Mouse (Mus musculus) testis, postnatal 14 days (tissue): Measurements from ENCODE around the gene Snupn.
"Not testable (repeated sequence)": the region's sequence is repeated elsewhere in the genome, so short reads cannot be mapped to it uniquely, and the experiment has no call there.

ENCODE experiments used
- DNase-seq: peaks from one replicate; pipeline ENCODE4 v3.0.0; 2021; ENCODE audit warnings: low spot score

The Snupn gene

DNA sequence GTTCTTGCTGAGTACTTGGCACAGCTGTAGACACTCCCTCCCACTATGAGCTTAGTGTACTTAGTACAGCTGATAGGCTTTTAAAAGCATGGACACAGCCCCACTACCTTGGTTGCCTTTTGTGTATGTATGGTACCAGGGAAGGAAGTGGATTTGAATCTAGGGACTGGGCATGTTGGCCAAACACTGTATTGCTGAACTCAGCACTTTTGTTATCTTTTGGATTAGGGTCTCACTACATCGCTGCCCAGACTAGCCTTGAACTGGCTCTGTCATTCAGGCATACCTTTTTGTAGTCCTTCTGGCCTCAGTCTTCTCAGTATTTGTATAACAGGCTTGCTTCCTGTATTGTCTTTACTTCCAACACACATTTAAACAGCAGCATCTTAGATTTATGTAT lies 20.1 kb upstream of the Snupn start:
- DNase-seq: no peak

DNA sequence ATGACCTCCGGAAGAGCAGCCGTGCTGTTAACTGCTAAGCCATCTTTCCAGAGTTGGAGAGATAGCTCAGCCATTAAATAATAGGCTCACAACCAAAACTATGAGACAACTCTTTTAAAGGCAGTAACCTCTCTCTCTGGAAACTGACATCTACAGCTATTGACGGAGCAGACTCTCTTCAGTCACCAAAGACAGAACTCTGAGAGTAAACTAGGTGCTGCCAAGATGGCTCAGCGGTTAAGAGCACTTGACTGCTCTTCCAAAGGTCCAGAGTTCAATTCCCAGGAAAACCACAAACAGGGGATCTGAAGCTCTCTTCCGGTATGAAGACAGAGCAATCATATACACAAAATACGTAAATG lies 13.8 kb upstream of the Snupn start:
- DNase-seq: no peak

DNA sequence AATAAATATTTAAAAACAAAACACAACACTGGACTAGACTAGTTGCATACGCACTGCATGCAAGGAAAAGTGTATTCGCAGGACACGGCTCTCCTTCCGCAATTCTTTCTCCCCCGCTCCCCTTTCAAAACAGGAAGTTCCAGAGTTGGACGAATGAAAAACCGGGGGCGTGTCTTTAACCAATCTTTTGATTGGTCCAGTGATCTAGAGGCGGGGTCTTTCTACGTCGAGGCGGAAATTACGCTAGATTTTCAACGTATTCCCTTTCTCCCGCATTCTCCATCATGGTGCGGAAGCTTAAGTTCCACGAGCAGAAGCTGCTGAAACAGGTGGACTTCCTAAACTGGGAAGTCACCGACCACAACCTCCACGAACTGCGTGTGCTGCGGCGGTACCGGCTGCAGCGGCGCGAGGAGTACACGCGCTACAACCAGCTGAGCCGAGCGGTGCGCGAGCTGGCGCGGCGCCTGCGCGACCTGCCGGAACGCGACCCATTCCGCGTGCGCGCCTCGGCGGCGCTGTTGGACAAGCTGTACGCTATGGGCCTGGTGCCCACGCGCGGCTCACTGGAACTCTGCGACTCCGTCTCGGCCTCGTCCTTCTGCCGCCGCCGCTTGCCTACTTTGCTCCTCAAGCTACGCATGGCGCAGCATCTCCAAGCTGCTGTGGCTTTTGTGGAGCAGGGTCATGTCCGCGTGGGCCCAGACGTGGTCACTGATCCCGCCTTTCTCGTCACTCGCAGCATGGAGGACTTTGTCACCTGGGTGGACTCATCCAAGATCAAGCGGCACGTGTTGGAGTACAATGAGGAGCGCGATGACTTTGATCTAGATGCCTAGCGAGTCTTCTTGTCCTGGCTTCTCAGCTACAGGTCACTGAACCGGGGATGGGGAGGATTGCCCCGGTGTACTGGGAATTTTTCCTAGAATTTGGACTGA lies 13.2 kb upstream of the Snupn start, which contains the start of gene Imp3:
TSS of gene Imp3 (plus strand) at position 253 of the 938 bp plus-strand sequence.
- peak; percentile 94 for DNase-seq

DNA sequence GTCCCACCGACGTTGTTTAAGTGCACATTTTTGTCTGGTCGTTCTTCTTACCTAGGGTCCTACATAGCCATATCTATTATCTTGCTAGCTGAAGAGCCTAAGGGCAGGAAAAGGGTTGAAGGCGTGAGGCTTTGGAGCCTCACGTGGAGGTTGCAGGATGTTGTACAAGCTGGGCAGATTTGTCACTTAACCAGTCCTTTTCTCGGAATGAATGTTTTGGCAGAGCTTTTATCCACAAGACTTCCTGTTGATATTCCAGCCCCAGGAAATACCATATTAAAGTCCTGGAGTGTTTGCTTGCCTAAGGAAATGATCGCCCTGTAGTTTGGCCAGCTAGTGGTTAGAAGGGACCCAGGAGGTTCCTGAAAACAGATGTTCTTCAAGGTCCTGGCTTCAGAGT lies 12.3 kb upstream of the Snupn start:
- DNase-seq: no peak

DNA sequence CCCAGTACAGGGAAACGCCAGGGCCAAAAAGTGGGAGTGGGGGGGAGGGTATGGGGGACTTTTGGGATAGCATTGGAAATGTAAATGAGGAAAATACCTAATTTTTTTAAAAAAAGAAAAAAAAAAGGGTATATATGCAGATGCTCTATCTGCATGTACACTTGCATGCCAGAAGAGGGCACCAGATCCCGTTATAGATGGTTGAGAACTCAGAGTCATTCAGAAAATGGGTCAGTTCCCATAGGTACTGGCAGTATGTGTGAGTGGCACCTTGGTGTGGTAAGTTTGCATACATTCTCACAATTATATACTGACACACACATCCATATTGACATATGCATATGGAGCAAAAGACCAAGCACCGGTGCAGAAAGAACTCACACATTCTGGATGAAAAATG lies 3.2 kb upstream of the Snupn start:
- DNase-seq: not testable (repeated sequence)

DNA sequence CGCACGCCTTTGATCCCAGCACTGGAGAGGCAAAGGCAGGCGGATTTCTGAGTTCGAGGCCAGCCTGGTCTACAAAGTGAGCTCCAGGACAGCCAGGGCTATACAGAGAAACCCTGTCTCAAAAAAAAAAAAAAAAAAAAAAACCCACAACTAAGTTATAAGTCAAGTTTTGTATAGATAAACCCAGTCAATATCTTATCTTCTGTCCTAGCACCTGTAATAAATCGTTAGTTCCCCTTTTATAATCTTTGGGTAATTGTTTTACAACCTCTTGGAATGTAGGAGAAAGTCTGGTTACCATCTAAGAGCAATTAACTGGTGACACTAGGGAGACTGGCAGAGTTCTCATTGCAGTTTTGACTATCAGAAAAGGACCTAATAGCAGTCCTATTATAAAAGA lies 2.0 kb upstream of the Snupn start:
- DNase-seq: not testable (repeated sequence)

DNA sequence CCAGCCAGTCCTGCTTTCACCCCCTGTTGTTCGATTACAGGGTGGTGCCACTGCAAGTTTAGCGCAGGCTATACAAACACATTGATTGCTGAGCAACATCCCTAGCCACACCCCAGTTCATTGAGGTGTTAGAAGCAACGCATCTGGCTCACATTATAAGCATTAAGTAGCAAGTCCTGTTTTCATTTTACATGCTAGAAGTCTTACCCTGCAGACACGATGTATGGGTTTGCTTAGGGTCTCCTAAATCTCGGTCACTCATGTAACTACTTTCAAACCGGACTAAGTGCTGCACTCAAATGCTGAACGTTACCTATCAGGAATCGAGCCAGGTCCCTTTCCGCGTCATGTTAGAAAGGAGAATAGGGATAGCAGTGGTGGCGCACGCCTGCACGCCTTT lies 911 bp upstream of the Snupn start:
- DNase-seq: no peak

DNA sequence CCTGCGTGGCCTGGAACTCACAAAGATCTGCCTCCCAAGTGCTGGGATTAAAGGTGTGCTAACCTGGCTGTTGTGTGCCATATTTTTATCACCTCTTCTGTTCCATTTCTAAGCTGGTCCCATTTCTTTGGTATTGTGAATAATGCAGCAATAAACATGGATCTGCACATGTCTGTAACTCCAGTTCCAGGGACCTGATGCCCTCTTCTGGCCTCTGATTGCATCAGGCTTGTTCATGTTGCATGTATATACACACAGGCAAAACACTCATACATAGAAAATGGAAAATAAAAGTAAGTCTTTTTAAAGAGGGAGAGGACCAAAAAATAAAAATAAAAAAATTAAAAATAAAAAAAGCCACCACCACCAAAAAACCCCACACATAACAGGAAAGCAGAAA lies 2.9 kb downstream of the Snupn start:
- no peak for DNase-seq

DNA sequence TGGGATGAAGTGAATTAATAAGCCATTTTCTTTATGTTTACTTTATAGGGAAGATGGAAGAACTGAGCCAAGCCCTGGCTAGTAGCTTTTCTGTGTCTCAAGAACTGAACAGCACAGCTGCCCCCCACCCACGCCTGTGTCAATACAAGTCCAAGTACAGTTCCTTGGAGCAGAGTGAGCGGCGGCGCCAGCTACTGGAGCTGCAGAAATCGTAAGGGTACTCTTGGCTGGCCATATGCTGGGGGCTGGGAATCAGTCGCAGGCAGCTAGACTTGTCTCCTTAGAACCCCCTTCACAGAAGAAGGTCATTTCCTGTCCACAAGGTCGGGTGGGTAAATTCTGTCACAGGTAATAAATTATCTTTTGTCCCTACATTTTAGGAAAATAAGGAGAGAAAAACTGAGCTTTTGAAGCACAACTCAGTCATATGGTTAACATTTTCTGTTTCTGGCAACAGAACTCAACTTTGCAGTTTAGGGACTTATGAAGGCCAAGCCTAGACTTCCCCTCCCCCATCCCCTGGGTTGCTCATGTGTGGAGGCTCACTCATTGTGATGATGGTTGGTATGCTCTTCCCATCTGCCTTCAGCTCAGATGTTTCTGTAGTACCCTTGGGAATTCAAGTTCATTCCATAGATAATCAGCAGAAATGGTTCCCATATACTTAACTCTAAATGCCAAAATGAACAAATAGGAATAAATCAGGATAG lies 6.4 kb downstream of the Snupn start:
- no peak for DNase-seq

DNA sequence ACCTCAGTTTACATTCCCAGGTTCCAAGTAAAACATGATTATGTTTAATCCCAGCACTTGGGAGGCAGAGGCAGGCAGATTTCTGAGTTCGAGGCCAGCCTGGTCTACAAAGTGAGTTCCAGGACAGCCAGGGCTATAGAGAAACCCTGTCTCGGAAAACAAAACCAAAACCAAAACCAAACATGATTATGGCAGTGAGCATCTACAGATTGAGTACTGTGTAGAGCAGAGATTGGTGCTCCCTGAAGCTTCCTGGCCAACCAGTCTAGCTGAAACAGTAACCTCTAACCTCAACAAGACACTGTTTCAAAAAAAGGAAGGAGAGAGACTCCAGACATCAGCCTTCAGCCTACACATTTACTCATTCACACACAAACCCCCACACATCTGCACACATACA lies 8.0 kb downstream of the Snupn start:
- no peak for DNase-seq

DNA sequence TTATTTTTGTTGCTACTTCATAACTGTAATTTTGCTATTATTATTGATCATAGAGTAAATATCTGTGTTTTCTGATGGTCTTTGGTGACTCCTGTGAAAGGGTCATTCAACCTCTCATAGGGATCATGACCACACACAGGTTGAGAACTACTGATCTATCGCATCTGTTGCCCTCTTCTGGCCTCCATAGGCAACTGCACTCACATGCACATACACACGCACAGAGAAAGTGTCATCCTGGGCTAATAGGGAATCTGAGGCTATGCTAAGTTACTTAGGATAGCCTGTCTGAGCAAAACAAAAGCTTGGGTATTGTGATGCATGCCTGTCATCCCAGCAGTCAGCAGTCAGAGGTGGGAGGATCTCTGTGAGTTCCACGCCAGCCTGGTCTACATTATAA lies 10.9 kb downstream of the Snupn start:
- no peak for DNase-seq

DNA sequence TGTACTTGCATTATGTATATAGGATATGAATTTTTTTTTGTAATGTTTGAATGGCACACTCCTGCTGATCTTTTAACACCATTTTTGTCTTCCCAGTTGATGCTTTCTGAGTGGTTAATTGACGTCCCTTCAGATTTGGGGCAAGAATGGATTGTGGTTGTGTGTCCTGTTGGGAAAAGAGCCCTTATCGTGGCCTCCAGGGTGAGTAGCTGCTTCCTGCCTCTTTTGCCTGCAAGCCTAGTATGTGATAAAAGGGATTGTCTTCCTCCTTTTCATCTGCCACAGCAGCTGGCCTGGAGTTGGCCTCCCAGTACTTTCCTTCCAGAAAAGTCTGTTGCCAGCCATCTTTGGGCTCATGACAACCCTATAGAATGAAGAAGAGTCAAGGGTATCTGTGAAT lies 19.5 kb downstream of the Snupn start:
- DNase-seq: no peak

DNA sequence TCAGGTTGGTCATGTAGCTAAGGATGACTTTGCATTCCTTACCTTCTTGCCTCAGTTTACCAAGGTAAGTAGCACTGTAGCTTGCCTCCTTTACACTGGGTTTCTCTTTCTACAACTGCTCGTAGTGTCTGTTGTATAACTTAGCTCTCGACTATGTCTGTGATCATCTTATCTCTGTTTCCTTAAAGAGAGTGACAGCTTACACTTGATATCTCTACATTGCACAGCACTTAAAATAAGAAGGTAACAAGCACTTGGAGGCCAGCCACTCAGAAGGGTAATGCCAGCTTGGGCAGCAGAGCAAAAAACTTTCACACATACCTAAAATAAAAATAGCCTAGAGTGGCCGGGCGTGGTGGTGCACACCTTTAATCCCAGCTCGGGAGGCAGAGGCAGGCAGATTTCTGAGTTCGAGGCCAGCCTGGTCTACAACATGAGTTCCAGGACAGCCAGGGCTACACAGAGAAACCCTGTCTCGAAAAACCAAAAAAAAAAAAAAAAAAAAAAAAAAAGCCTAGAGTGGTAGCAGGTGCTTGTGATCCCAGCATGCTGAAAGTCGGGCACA lies 23.4 kb downstream of the Snupn start:
- no peak for DNase-seq

DNA sequence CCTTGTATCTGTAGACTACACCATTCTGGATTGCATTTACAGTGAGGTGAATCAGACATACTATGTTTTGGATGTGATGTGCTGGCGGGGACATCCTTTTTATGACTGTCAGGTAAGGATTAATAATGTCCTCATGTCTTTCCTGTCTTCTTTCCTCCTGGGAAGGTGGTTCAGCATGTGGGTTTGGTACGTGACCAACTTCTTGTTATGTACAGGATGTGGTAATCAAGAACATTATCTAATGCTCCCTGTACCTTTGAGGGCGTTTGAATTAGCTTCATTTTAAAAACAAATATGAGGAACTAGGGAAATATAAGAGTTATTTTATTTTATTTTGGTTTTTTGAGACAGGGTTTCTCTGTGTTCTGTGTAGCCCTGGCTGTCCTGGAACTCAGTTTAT lies 24.5 kb downstream of the Snupn start:
- DNase-seq: no peak

DNA sequence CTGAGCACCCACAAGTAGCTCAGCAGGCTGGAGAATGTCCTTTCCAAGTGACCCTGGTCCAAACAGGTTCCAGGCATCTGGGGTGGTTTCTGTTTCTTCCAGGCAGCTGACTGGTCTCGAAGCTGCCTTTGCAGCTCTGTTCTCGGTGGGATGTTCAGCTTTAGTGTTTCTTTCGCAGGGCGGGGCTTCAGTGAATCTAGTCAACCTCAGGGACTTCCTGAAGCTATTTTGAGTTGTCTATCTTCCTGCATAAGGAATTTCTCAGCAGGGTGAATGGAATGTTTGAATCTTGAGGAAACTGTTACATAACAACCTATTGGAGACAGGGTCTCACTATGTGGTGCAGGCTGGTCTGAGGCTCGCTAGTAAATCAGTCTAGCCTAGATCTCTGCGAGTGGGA lies 29.5 kb downstream of the Snupn start:
- no peak for DNase-seq

DNA sequence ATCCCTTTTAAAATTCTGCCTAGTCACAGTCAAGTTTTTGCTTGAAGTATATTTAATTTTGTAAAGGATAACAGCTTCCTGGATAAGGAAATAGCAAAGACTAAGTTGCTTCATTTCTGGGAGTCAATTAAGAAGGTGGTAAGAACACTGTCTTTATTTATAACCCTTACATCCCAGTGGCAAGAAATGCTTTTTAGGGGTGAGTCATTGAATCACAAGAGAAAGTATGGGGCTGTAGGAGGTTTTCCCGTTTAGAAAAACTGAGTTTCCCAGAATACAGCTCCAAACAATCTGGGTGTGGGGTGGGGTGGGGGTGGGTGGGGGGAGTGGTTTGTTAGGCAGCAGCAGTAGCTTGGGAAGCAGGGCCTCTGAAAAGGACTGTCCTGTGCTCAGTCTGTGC lies 30.8 kb downstream of the Snupn start:
- no peak for DNase-seq

DNA sequence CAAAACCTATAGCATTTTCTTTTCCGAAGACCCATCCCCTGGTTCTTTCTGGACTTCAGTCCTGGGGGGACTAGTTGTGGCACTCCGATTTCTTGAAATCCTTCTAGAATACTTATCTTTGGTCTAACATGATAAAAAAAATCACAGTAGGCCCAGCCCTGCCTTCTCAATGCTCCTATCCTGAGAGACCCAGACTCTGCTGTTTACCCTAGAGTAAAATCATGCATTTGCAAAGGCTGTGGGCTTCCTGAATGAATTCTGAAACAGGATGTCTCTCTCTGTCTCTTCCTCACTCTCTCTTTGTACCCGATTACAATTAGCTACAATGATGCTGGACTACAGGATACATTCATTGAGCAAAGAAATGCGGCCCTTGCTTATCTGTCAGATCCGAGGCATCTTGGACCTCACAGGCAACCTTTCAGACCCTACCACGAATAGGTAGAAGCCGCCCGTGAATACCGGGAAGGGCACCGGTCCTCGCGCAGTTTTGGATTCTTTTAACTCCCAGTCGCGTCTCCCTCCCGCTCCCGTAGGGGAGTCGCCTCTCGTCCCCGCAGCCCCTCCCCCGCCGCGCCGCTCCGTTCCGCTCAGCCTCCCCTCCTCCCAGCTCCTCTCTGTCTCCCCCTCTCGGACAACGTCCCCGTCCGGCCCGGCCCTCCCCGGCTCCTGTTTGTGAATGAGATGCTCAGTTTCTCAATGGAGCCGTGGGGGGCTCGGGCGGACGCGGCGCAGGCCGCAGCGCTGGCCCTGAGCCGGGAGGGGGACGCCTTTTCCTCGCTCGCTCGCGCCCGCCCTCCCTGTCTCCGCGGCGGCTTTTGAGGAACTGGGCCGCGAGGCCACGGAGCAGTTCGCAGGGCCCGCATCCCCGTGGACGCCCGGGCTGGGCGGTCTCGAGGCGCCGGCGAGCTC lies 43.9 kb downstream of the Snupn start, which contains the start of gene Ptpn9:
TSS of gene Ptpn9 (plus strand) at position 638 of the 912 bp plus-strand sequence.
- peak; percentile 88 for DNase-seq

DNA sequence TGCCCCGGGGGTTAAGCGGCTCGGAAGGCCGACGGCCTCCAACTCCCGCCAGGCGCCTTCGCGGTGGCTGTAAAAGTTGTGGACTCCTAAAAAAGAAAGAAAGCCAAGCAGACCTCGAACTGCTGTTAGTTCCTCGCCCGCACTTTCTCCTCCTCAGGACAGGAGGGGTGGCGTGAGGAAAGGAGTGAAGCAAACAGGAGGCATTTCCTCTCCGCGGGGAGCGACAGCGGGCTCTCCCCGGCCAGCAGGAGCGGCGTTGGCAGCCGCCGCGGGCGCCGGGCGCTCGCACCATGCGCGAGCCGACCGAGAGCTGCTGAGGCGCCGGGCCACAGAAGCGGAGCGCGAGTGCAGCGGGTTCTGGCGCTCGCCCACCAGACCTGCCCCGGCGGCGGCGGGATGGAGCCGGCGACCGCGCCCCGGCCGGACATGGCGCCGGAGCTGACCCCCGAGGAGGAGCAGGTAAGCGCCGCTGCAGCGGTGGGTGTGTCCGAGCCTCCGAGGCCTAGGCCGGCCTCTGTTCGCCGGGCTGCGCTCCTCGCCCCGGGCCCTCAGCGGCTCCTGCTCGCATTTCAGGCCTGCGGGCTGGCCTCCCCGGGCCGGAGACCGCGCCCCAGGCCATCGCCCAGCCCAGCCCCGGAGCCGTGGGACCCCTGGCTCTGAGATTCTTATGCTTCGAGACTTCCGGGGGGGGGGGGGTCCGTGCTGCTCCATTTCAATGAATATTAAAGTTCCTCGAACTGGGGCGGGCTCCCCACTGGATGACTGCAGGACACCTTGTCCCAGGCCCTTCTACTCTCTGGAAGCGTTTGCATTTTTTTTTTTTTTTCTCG lies 44.7 kb downstream of the Snupn start:
- peak; percentile 82 for DNase-seq

DNA sequence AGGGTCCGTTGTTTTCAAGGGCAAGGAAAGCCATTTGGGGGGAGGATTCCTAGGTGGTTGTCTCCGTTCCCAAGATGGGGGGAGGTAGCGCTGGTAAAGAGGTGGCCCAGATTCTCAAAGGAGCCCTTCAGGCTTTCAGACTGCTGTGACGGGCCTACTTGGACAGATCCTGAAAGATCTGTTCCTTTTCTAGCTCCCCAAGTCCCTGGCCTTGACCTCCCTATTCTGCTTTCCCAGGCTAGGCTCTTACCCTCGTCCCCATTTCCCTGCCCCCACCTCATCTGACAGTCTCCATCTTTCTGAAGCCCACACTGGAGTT lies 45.3 kb downstream of the Snupn start:
- DNase-seq: peak; percentile 30

DNA sequence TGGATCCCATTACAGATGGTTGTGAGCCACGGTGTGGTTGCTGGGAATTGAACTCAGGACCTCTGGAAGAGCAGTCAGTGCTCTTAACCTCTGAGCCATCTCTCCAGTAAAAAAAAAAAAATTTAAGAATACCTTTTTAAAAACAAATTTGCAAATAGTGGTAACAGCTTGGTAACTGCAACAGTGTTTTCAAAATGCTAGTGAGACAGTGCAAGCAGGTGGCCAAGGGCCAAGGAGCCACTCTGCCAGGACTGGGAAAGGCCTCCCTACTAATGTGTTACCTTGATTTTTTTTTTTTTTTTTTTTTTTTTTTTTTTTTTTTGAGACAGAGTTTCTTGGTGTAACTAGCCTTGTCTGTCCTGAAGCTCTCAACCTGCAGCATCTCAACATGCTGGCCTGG lies 46.5 kb downstream of the Snupn start:
- DNase-seq: peak; percentile 75

DNA sequence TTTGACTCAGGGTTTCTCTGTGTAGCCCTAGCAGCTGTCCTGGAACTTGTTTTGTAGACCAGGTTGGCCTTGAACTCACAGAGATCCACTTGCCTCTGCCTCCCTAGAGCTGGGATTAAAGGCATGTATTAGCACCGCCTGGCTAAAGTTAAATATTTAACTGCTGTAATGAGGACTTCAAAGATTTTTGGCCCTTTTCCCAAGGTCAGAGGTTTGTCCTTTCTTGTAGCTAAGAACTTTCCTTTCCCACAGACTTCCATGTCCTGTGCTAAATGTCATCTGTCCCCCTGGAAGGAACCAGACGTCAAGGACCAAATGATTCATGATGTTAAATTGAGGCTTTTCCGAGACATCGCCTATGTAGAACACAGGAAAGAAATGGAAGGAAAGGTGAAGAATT lies 52.3 kb downstream of the Snupn start:
- no peak for DNase-seq
